Mouse (Mus musculus) olfactory bulb, adult 2 months (tissue): ENCODE measurements around the gene Pop7.

ENCODE experiments used
- CTCF ChIP-seq: fragments of 200-500 bp; IDR thresholded peaks from 2 replicates; pipeline ENCODE4 v1.5.1; 2012; ENCODE audit warnings: low read depth, mild to moderate bottlenecking, low read length, moderate library complexity; ENCODE audit not compliant: insufficient read depth
- POLR2A ChIP-seq: fragments of 200-500 bp; IDR thresholded peaks from 2 replicates; pipeline ENCODE4 v1.6.1; 2012; ENCODE audit warnings: mild to moderate bottlenecking, low read depth, low read length, moderate library complexity; ENCODE audit not compliant: insufficient read depth

- no peak for TF ChIP-seq CTCF
- TF ChIP-seq POLR2A = no peak
These were observed 25.1 kb upstream of the Pop7 start for GRCm38 (mm10) chr5:137527413-137527812.
